Mouse (Mus musculus) testis, adult 2 months (tissue): ENCODE results near the gene Pitpnm3. TPM values are rescaled to one million over a fixed set of nuclear protein-coding genes. Genes with fewer than 3 reads are reported as not detected.

ENCODE experiments used
- H3K27ac ChIP-seq: fragments of 200-500 bp; 2 replicates; pipeline ENCODE4 v1.5.1; 2012; ENCODE audit warnings: low read depth, low read length; ENCODE audit not compliant: control insufficient read depth, insufficient read depth
- H3K27me3 ChIP-seq: fragments of 200-500 bp; 2 replicates; pipeline ENCODE4 v1.6.1; 2012; ENCODE audit warnings: mild to moderate bottlenecking, low read length, moderate library complexity; ENCODE audit not compliant: control insufficient read depth, insufficient read depth
- H3K36me3 ChIP-seq: fragments of 200-500 bp; 2 replicates; pipeline ENCODE4 v1.6.1; 2012; ENCODE audit warnings: mild to moderate bottlenecking, low read length; ENCODE audit not compliant: control insufficient read depth, insufficient read depth
- H3K4me1 ChIP-seq: fragments of 200-500 bp; 2 replicates; pipeline ENCODE4 v1.6.1; 2012; ENCODE audit warnings: low read length; ENCODE audit not compliant: control insufficient read depth, insufficient read depth
- H3K4me3 ChIP-seq: fragments of 200-500 bp; 2 replicates; pipeline ENCODE4 v1.5.1; 2012; ENCODE audit warnings: low read depth, mild to moderate bottlenecking, low read length, moderate library complexity, mixed read lengths; ENCODE audit not compliant: control insufficient read depth
- CTCF ChIP-seq: fragments of 200-500 bp; IDR thresholded peaks from 2 replicates; pipeline ENCODE4 v1.5.1; 2012; ENCODE audit warnings: low read depth, mild to moderate bottlenecking, inconsistent platforms, low read length, moderate library complexity; ENCODE audit not compliant: control insufficient read depth, insufficient read depth, insufficient replicate concordance
- POLR2A ChIP-seq: fragments of 200-500 bp; IDR thresholded peaks from 2 replicates; pipeline ENCODE4 v1.6.1; 2012; ENCODE audit warnings: low read depth, mild to moderate bottlenecking, inconsistent platforms, low read length, moderate library complexity; ENCODE audit not compliant: control insufficient read depth
- polyA plus RNA-seq: library from polyadenylated mRNA; depleted of rRNA; stranded (reverse); fragments of >200 nt; gene quantifications from 2 replicates; pipeline ENCODE4 v1.2.3, GENCODE M21; 2012

The Pitpnm3 gene
- polyA plus RNA-seq, 1 experiment = 3.2 TPM

DNA sequence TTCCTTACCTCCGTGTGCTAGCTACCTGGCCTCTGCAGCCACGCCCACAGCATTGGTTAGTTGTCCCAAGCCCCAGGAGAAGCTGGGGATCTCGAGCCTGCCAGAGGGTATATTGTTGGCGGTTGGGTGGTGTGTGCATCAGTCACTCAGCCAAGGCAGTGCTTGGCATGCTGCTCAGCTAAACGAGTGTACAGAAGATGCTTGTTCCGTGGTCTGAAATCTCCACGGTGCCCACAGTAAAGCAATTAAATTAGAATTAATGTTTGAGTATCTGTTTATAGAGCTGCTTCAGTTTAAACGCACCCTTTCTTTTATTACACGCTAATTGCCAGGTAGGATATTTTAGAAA is 118.4 kb downstream of the Pitpnm3 start:
- no peaks in the 10 kb centered on the region for H3K27me3 ChIP-seq

DNA sequence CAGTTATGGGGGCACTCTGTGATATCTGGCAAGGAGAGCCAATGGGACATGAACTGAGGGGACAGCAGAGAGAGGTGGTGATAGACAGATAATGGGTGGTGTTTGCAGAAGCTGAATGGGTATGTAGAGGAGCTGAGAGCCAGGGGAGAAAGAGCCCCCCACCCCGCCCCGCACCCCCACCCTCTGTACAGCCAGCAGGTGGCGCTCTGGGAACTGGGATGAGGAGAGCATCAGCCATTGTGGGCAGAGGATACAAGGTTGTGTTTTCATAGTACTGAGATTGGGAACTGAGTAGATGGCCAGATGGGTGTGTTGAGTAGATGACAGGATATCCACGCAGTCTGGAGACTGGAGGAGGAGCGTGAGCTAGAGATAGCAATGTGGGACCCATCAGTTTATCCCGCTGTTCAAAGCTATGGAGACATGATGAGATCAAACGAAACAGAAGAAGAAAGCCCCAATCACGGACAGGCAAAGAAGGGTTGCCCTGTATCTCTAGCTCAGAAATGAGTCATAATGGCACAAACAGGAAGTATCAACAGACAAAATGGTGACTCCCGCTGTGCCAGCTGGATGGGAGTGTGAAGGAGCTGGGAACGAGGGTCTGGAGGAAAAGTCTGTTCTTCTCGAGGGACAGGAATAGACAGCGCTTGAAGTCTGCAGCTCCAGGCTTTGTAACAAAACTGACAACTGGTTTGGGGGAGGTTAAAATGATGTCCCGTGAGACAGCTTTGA is 118.9 kb downstream of the Pitpnm3 start:
- Histone ChIP-seq H3K36me3 (no peaks in the 10 kb centered on the region), H3K4me3 (no peak overlapping the region), H3K27ac (no peak overlapping the region), H3K4me1 (peaks cover 15% of the 10 kb centered on the region), H3K27me3 (no peaks in the 10 kb centered on the region)
- peak; percentile 37; the same call in 1 of the 2 replicates for TF ChIP-seq CTCF
- no peak for TF ChIP-seq POLR2A

More for the DNA sequence above, 118.4 kb downstream of the Pitpnm3 start:
- peaks cover 11% of the 10 kb centered on the region for H3K4me1 ChIP-seq
- no peak for TF ChIP-seq POLR2A
- no peak for TF ChIP-seq CTCF
- H3K36me3 ChIP-seq = no peaks in the 10 kb centered on the region
- H3K4me3 ChIP-seq = no peak overlapping the region
- no peak overlapping the region for H3K27ac ChIP-seq

DNA sequence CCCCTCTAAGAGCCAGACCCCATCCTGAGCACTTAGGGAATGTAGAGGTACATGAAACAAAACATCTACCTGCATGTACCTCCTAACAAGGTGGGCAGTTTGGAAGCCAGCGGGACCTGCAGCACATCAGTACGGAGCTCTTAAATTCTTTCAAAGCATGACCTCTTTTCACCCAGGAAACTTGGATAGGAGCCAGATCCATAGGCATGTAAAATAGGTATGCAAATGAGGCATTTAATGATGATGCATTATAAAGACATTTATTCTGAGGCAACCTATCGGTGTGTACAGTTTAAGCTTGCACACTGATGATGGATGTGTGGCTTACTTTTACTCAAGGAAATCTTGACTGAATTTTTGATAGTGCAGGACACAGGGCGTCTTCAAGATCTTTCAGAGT is 120.9 kb downstream of the Pitpnm3 start:
- H3K27me3 ChIP-seq = no peaks in the 10 kb centered on the region
- no peak for TF ChIP-seq CTCF
- TF ChIP-seq POLR2A = no peak
- no peaks in the 10 kb centered on the region for H3K36me3 ChIP-seq
- no peak overlapping the region for H3K27ac ChIP-seq
- H3K4me3 ChIP-seq = no peak overlapping the region
- H3K4me1 ChIP-seq = peaks cover 18% of the 10 kb centered on the region

DNA sequence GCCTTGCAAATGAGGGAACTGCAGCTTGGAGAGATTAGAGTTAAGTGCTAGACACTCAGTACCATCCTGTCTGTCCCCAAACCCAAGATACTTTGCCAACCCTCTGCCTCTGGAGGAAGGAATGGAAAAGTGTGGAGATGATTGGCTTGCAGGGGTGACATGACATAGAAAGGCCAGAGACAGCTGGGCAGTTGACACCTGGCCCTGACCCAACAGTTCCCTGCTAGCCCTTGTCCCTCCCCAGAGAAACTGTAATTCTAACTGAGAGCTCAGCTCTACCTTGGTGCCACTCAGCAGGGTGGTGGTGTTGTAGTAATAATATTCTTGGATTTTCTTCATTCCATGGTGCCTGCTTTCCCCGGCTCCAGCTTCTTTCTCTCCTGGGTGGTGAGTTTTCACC is 123.6 kb downstream of the Pitpnm3 start:
- H3K27ac ChIP-seq = no peak overlapping the region
- H3K4me3 ChIP-seq = no peak overlapping the region
- no peaks in the 10 kb centered on the region for H3K36me3 ChIP-seq

DNA sequence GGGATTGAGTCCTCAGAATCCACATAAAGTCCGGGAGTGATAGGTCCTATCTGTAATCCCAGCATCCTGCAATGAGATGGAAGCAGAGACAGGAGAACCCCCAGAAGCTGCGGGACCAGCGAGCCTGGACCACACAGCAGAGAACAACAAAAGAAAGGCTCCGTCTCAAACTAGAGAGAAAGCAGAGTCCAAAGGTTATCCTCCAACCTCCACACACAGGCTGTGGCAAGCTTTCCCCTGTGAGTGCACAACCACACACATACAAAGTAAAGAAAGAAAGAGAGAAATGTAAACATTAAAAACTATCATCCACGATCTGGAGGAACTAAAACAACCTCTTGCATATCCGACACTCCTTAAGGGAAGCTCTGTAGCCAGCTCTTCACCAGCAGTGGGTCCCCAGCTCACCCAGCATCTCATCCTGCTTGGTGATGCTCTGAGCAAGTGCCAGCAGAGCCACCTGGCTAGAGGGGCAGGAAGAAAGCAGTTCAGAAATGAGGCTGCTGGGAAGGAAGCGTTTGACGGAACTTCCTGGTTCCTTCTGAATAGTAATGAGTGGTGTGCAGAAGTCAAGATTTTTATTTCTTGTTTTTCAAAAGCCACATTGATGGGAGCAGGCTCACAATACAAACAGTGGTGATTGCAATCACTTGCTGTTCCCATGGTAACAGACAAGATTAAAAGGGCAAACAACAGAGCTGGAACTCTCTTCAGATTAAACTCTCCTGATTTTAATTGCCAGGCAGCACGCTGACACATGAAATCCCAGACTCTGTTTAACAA is 124.4 kb downstream of the Pitpnm3 start:
- H3K27ac ChIP-seq = no peak overlapping the region
- TF ChIP-seq POLR2A = no peak
- no peak for TF ChIP-seq CTCF

More for the DNA sequence above, 123.6 kb downstream of the Pitpnm3 start:
- Histone ChIP-seq H3K4me1 (peaks cover 15% of the 10 kb centered on the region), H3K27me3 (no peaks in the 10 kb centered on the region)
- TF ChIP-seq CTCF (no peak), POLR2A (no peak)

DNA sequence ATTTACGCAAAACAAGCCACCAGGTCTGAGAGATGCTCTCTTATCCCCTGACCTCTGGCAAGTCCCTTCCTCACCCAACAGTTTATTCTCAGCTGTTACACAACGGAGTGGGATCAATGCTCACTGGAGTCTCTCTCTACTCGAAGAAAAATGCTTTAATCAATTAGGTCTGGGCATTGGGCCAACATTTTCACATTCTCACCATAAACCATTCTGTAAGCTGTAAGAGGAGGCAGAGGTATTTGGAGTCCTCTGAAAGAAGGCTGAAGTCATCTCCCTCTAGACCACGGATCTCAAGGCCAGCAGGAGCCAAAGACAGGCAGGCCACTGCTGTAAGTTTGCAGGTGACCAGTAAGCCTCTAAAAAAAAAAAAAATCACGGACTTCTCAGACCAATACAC is 125.2 kb downstream of the Pitpnm3 start:
- H3K27me3 ChIP-seq = no peaks in the 10 kb centered on the region
- TF ChIP-seq CTCF (no peak), POLR2A (no peak)
- no peak overlapping the region for H3K27ac ChIP-seq
- H3K4me1 ChIP-seq = peaks cover 15% of the 10 kb centered on the region
- H3K36me3 ChIP-seq = no peaks in the 10 kb centered on the region
- no peak overlapping the region for H3K4me3 ChIP-seq

More for the DNA sequence above, 124.4 kb downstream of the Pitpnm3 start:
- Histone ChIP-seq H3K4me3 (no peak overlapping the region), H3K36me3 (no peaks in the 10 kb centered on the region), H3K4me1 (peaks cover 15% of the 10 kb centered on the region), H3K27me3 (no peaks in the 10 kb centered on the region)

DNA sequence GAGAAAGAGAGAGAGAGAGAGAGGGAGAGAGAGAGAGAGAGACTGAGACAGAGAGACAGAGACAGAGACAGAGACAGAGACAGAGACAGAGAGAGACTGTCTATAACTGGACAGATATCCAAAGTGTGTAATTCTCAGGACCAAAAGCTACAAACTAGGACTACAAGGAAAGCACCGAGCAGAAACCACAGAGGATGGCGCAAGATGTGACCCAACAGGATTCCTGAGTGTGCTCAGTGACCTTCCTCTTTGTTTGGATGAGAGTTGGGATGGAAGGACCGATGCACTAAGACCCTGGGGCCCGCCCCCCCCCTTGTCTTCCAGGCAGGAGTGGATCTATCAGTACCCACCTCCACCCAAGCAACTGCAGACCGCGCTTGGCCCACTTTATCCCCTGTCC is 130.0 kb downstream of the Pitpnm3 start:
- Histone ChIP-seq H3K27me3 (no peaks in the 10 kb centered on the region), H3K4me3 (no peak overlapping the region), H3K36me3 (no peaks in the 10 kb centered on the region), H3K4me1 (peaks cover 3% of the 10 kb centered on the region), H3K27ac (no peak overlapping the region)
- TF ChIP-seq CTCF = no peak
- no peak for TF ChIP-seq POLR2A
